Mouse (Mus musculus): Measurements from ENCODE around the gene Hps5.
"Not testable (repeated sequence)": the region's sequence is repeated elsewhere in the genome, so short reads cannot be mapped to it uniquely, and the experiment has no call there.

Gene Hps5

GRCm38 (mm10) chr7:46795287-46796205 is at the start of gene Hps5, which contains the start of gene Gtf2h1:
Gene Hps5, minus strand, starts transcription at chr7:46796064.
Gene Gtf2h1, plus strand, starts transcription at chr7:46796103.
- DNase-seq = peak; percentile 97

GRCm38 (mm10) chr7:46845211-46845977 is 49.5 kb upstream of the Hps5 start:
- DNase-seq = peak; percentile 88

GRCm38 (mm10) chr7:46843576-46843975 is 47.7 kb upstream of the Hps5 start:
- DNase-seq = peak; percentile 56

DNA sequence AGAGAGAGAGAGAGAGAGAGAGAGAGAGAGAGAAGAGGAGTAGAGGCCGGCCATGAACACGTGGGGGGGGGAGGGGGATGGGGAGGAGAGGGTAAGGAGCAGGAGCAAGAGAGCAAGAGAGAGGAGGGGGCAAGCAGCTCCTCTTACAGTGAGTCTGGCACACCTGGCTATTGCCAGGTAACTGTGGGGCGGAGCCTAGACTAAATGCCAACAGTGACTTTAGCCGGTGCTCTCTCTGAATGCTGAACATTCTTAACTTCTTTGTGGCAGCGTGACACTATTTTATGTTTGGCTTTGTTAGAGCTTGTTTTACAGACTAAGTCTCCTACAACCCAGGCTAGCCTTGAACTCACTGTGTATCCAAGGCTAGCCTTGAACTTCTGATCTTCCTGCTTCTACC is 46.4 kb upstream of the Hps5 start:
- DNase-seq = no peak

GRCm38 (mm10) chr7:46840787-46841525 is 45.1 kb upstream of the Hps5 start, which contains the start of gene Ldha:
Gene Ldha, plus strand, starts transcription at chr7:46841475.
- DNase-seq = no peak

DNA sequence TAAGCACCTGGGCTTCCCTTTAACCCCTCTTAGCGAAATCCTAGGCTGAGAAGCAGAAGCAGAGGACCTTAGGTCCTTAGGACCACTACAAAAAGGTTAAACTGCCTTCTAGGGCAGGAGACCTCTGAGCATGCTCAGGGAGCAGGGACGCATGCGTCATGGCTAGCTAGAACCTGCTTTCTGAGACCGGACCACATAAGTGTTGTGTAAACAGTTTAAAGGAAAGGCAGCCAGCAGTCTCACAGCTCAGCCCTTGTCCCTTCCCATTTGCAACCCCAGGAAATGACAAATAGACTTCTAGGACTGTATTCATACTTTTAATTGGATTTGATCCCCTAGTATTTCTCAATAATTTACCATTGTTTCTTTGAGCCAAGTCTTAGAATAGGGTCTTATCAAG is 44.5 kb upstream of the Hps5 start:
- no peak for DNase-seq

- DNase-seq = no peak
Observed at GRCm38 (mm10) chr7:46839861-46840260, 44.0 kb upstream of the Hps5 start.

DNA sequence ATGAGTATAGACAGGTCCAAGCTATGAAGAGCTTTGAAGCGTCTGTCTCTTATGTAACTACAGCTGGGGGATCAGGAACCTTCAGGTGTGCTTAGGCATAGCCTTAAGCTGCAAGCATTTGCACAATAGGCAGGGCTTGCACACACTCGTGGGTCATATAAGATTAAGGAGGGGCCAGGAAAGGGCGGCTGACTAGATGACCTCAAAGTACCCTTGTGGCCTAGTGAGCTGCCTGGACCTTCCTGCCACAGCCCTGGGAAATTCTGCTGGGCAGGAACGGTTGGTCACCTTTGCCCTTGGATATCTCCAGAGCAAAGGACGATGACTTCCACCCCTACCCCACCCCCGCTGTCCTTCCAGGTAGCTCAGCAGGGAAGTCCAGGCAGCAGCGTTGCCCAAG is 43.6 kb upstream of the Hps5 start:
- DNase-seq = peak; percentile 33

DNA sequence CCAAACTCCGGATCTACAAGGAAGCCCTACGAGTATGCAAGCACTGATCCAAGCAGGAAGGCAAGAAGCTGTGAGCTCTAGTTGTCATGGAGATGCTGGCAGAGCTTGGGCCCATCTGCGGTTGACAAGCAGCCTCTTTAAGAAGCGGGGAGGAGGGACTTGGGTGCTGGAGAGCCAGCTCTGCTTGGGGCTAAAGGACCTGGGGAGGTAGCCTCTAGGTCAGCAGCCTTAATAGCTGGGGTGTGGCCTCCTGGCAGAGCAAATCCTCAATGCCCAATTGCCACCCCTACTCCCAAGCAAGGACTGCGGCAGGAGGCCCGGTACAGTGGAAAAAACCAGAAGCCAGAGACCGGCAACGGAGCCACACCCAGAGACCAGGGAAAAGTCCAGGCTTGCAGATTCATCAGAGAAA is 43.0 kb upstream of the Hps5 start:
- peak; percentile 90 for DNase-seq

- DNase-seq = peak; percentile 43
Observed at GRCm38 (mm10) chr7:46838104-46838671, 42.3 kb upstream of the Hps5 start.

DNA sequence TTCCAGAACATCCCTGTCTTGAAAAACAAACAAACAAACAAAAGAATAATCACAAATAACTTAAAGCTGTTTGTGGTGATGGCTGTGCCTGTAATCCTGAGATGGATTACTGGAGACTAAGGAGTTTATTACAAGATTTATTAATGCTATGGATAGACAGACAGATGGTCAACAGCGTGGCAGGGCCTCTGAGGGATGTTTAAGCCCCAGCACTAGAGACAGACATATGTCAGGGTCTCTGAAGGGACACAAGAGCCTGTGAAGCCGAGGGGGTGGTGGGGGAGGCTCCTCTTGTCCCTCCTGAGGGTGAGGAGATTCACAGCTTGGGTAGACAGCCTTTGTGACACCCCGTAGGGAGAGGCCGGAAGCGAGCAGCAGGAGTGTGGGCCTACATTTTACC is 41.2 kb upstream of the Hps5 start:
- no peak for DNase-seq

DNA sequence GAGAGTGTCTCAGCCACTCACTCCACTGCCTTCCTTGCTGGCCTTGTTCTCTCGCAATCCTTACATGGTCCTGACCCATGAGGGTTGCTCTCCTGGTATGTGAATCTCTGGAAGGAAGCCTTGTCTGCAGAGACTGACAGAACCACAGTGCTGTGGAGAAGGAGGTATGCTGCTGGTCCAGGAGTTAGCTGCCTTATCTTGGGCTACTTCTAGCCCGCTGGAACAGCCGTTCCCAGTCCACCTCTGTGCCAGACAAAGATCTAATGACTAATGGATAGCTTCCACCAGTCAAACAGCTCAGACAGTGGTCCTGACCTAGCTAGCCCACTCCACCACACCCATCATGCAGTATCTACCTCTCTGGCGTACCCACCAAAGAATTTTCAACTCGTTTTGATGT is 40.5 kb upstream of the Hps5 start:
- no peak for DNase-seq

- no peak for DNase-seq
Observed at GRCm38 (mm10) chr7:46834994-46835610, 39.2 kb upstream of the Hps5 start.

GRCm38 (mm10) chr7:46833670-46834255 is 37.9 kb upstream of the Hps5 start:
- DNase-seq = no peak

DNA sequence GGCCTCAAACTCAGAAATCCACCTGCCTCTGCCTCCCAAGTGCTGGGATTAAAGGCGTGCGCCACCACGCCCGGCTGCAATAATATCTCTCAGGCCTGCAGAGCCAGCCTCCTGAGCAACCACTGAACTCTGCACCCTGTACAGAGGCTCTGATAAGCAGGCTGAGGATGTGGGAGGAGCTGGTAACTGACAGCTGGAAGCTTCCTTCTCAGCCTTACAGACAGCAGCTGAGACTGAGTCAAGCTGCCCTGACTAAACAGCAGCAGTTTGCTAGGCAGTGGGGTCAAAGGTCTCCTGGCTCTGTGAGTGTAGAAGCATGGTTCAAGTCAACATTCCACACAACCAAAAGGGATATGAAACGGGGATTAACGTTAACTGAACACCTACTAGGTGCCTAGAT is 37.4 kb upstream of the Hps5 start:
- no peak for DNase-seq

- DNase-seq = not testable (repeated sequence)
Observed at GRCm38 (mm10) chr7:46832112-46832810, 36.4 kb upstream of the Hps5 start.

DNA sequence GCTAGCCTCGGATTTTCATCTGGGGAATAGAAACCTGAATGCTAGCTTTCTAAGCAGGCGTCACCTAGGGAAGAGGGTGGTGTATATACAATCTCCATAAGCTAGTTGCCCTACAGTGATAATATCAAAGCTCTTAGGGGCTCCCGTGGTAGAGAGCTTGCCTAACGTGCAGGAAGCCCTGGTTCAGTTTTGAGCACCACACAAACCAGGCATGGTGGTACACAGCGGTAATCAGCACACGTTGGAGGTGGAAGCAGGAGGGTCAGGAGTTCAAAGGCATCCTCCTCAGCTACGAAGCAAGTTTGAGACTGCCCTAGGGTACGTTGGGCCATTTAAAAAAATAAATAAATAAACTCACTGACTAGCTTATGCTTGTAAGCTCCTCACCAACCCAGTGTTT is 35.8 kb upstream of the Hps5 start:
- DNase-seq = no peak

DNA sequence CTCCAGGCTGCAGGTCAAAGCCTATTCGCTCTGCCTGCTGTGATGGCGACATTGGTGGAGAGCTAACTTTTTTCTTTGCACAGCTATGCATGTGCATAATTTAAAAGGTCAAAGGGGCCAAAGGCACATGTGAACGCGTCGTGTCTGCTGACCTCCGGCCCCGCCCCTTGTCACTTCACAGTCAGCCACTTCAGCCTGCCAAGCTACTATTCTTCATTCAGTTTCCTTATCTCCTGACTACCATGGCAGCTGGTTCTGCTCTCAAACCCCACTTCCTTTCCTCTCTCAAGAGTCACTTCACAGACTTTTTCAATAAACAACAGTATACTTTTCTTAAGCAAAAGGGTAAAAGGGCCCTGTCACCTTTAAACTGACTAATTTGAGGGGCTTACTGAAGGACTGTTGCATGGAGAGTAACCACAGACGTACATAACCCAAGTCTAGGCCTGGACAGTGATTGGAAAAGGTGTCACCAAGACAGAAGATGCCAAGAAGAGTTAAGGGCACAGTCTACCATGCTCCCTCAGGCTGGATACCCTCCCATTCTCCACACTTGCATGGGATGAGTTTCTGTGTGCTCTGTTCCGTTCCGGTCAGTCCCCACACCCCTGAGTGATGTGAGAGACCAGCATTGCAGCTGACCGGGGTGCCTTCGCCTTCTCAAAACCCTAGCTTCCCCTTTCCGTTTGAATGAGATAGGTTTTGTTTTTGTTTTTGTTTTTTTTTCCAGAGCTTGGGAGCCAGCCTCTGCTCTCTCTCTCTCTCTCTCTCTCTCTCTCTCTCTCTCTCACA is 35.1 kb upstream of the Hps5 start:
- no peak for DNase-seq

GRCm38 (mm10) chr7:46829911-46830310 is 34.0 kb upstream of the Hps5 start:
- DNase-seq = no peak

DNA sequence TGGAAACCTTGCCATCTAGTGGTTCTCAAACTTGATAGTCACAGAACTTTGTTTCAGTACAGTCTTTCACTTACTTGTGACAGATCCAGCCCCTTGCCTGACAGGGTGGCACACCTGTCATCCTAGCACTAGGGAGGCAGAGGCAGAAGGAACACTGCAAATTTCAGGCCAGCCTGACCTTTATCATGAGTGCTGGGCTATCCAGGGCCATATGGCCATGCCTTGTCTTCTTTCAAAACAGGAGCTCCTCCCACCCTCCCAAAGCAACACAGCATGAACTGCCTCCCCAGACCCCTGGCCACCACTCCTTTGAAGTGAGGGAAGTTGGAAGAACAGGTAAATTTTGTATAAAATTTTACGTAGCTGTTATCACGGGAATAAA is 31.9 kb upstream of the Hps5 start:
- no peak for DNase-seq

Measured in cerebellum, adult 9-11 months (tissue).